Mouse (Mus musculus) heart, embryonic 14.5 days (tissue): ENCODE data around the gene Cblb. TPM values are rescaled to one million over a fixed set of nuclear protein-coding genes. Genes with fewer than 3 reads are reported as not detected.

Experiments used
- ATAC-seq: fragments of 200-750 bp; cut with Nextera tagmentation; 2 replicates; pipeline ENCODE4 v1.8.0; 2017; ENCODE audit warnings: low read depth, moderate TSS enrichment; ENCODE audit not compliant: insufficient number of reproducible peaks, insufficient read depth, low FRiP score
- H3K27ac ChIP-seq, 2 experiments: fragments of 200-500 bp in 1 of 2; fragments of 300-500 bp in 1 of 2; sonication (generic) in 1 of 2; replicated peaks in 1 of 2; 2 replicates each; pipeline ENCODE4 v1.5.1; 2012 to 2014; ENCODE audit warnings: low read depth in 2 of 2, low read length in 2 of 2, control low read depth in 1 of 2, mild to moderate bottlenecking in 1 of 2, mixed read lengths in 1 of 2; ENCODE audit not compliant: control insufficient read depth in 1 of 2, insufficient read depth in 1 of 2
- H3K27me3 ChIP-seq: fragments of 300-500 bp; sonication (generic); 2 replicates; pipeline ENCODE4 v1.6.1; 2014; ENCODE audit warnings: mild to moderate bottlenecking, low read length, control low read depth; ENCODE audit not compliant: control insufficient read depth, insufficient read depth
- H3K36me3 ChIP-seq: fragments of 300-500 bp; sonication (generic); 2 replicates; pipeline ENCODE4 v1.6.1; 2014; ENCODE audit warnings: mild to moderate bottlenecking, control low read depth, low read length, mixed read lengths; ENCODE audit not compliant: control insufficient read depth, insufficient read depth
- H3K4me1 ChIP-seq, 2 experiments: fragments of 200-500 bp in 1 of 2; fragments of 300-500 bp in 1 of 2; sonication (generic) in 1 of 2; 2 replicates each; pipeline ENCODE4 v1.6.1; 2012 to 2014; ENCODE audit warnings: low read length in 2 of 2, control low read depth in 1 of 2, mixed read lengths in 1 of 2; ENCODE audit not compliant: control insufficient read depth in 2 of 2, insufficient read depth in 2 of 2
- H3K4me2 ChIP-seq: fragments of 300-500 bp; sonication (generic); 2 replicates; pipeline ENCODE4 v1.6.1; 2014; ENCODE audit warnings: mild to moderate bottlenecking, low read length
- H3K4me3 ChIP-seq, 2 experiments: fragments of 200-500 bp in 1 of 2; fragments of 300-500 bp in 1 of 2; sonication (generic) in 1 of 2; 2 replicates each; pipeline ENCODE4 v1.5.1; 2012 to 2014; ENCODE audit warnings: low read length in 2 of 2, mild to moderate bottlenecking in 2 of 2, control low read depth in 1 of 2, low read depth in 1 of 2, moderate library complexity in 1 of 2; ENCODE audit not compliant: control insufficient read depth in 1 of 2, insufficient read depth in 1 of 2
- H3K9ac ChIP-seq: fragments of 300-500 bp; sonication (generic); 2 replicates; pipeline ENCODE4 v1.6.1; 2014; ENCODE audit warnings: mild to moderate bottlenecking, low read length
- H3K9me3 ChIP-seq: fragments of 300-500 bp; sonication (generic); 2 replicates; pipeline ENCODE4 v1.6.1; 2016; ENCODE audit warnings: low read length, control low read depth; ENCODE audit not compliant: control insufficient read depth
- WGBS: fragments of 180-500 bp; shearing (Covaris S2); extraction: QIAGEN DNeasy Blood & Tissue Kit; methylation state at CpG from one replicate; pipeline ENCODE4 v1.1.7; 2014; 5-methylcytosine and 5-hydroxymethylcytosine counted together
- polyA plus RNA-seq: library from polyadenylated mRNA; unstranded; fragments of >200 nt; fragmentation: Nextera tagmentation; extraction: Ambion mirVana; gene quantifications from 2 replicates; pipeline ENCODE4 v1.2.1, GENCODE M21; 2014

The Cblb gene
- polyA plus RNA-seq, 1 experiment from 2014 or later, result 13.3 TPM

GRCm38 (mm10) chr16:52182057-52182456, 151.0 kb downstream of the Cblb start:
- no peak for ATAC-seq
- Histone ChIP-seq H3K27ac (no peak overlapping the region), H3K4me2 (no peak overlapping the region), H3K4me3 (no peak overlapping the region), H3K4me1 (peaks cover 9 to 19% of the 10 kb centered on the region in 2 experiments), H3K36me3 (peaks cover 35% of the 10 kb centered on the region), H3K27me3 (no peaks in the 10 kb centered on the region), H3K9me3 (no peaks in the 10 kb centered on the region), H3K9ac (no peak overlapping the region)
- WGBS, result 82% methylated on average over 7 of the region's 7 CpGs

GRCm38 (mm10) chr16:52184350-52184749, 153.3 kb downstream of the Cblb start:
- H3K4me1 ChIP-seq, result peaks cover 5 to 8% of the 10 kb centered on the region in 2 experiments
- H3K9ac ChIP-seq, result no peak overlapping the region
- no peak overlapping the region for H3K4me2 ChIP-seq
- no peaks in the 10 kb centered on the region for H3K27me3 ChIP-seq
- H3K9me3 ChIP-seq, result no peaks in the 10 kb centered on the region
- 44% methylated on average over 10 of the region's 10 CpGs for WGBS
- peaks cover 46% of the 10 kb centered on the region for H3K36me3 ChIP-seq
- H3K4me3 ChIP-seq, result no peak overlapping the region
- no peak overlapping the region for H3K27ac ChIP-seq
- ATAC-seq, result no peak

- H3K27ac ChIP-seq, result no peak overlapping the region
- H3K4me2 ChIP-seq, result no peak overlapping the region
- H3K27me3 ChIP-seq, result no peaks in the 10 kb centered on the region
- ATAC-seq, result no peak
- 42% methylated on average over 10 of the region's 10 CpGs for WGBS
- H3K4me1 ChIP-seq, result peaks cover 0 to 5% of the 10 kb centered on the region in 2 experiments; a peak in 1 of 4 replicates
- no peaks in the 10 kb centered on the region for H3K9me3 ChIP-seq
- H3K4me3 ChIP-seq, result no peak overlapping the region
- no peak overlapping the region for H3K9ac ChIP-seq
- H3K36me3 ChIP-seq, result peaks cover 63% of the 10 kb centered on the region
Observed at GRCm38 (mm10) chr16:52186731-52187130, 155.7 kb downstream of the Cblb start.

- Histone ChIP-seq H3K36me3 (peaks cover 71% of the 10 kb centered on the region), H3K27me3 (no peaks in the 10 kb centered on the region), H3K4me1 (peaks cover 0 to 4% of the 10 kb centered on the region in 2 experiments; a peak in 1 of 4 replicates), H3K27ac (no peak overlapping the region), H3K9me3 (no peaks in the 10 kb centered on the region), H3K4me3 (no peak overlapping the region), H3K4me2 (no peak overlapping the region), H3K9ac (no peak overlapping the region)
- ATAC-seq, result no peak
- 91% methylated on average over 1 of the region's 2 CpGs for WGBS
Observed at GRCm38 (mm10) chr16:52189103-52189502, 158.1 kb downstream of the Cblb start.

GRCm38 (mm10) chr16:52190714-52191113, 159.7 kb downstream of the Cblb start:
- H3K4me1 ChIP-seq, result no peaks in the 10 kb centered on the region
- no peak overlapping the region for H3K4me3 ChIP-seq
- 85% methylated on average over 5 of the region's 5 CpGs for WGBS
- ATAC-seq, result no peak
- no peak overlapping the region for H3K9ac ChIP-seq
- no peak overlapping the region for H3K27ac ChIP-seq
- no peak overlapping the region for H3K4me2 ChIP-seq
- no peaks in the 10 kb centered on the region for H3K27me3 ChIP-seq
- H3K36me3 ChIP-seq, result peaks cover 80% of the 10 kb centered on the region
- H3K9me3 ChIP-seq, result no peaks in the 10 kb centered on the region

- no peak overlapping the region for H3K27ac ChIP-seq
- H3K9ac ChIP-seq, result no peak overlapping the region
- H3K4me2 ChIP-seq, result no peak overlapping the region
- H3K4me1 ChIP-seq, result no peaks in the 10 kb centered on the region
- H3K27me3 ChIP-seq, result no peaks in the 10 kb centered on the region
- ATAC-seq, result no peak
- 93% methylated on average over 5 of the region's 5 CpGs for WGBS
- H3K9me3 ChIP-seq, result no peaks in the 10 kb centered on the region
- H3K4me3 ChIP-seq, result no peak overlapping the region
- peaks cover 63% of the 10 kb centered on the region for H3K36me3 ChIP-seq
Observed at GRCm38 (mm10) chr16:52194040-52194439, 163.0 kb downstream of the Cblb start.

GRCm38 (mm10) chr16:52194866-52195265, 163.8 kb downstream of the Cblb start:
- H3K36me3 ChIP-seq, result peaks cover 55% of the 10 kb centered on the region
- H3K4me1 ChIP-seq, result no peaks in the 10 kb centered on the region
- no peak overlapping the region for H3K27ac ChIP-seq
- no peaks in the 10 kb centered on the region for H3K27me3 ChIP-seq
- WGBS, result 86% methylated on average over 3 of the region's 3 CpGs
- no peak overlapping the region for H3K9ac ChIP-seq
- H3K9me3 ChIP-seq, result no peaks in the 10 kb centered on the region
- no peak for ATAC-seq
- no peak overlapping the region for H3K4me3 ChIP-seq
- no peak overlapping the region for H3K4me2 ChIP-seq

GRCm38 (mm10) chr16:52200107-52200506, 169.1 kb downstream of the Cblb start:
- Histone ChIP-seq H3K4me2 (no peak overlapping the region), H3K4me1 (no peaks in the 10 kb centered on the region), H3K27ac (no peak overlapping the region), H3K4me3 (no peak overlapping the region), H3K27me3 (no peaks in the 10 kb centered on the region), H3K9ac (no peak overlapping the region), H3K9me3 (no peaks in the 10 kb centered on the region), H3K36me3 (peaks cover 35% of the 10 kb centered on the region)
- no peak for ATAC-seq
- 91% methylated on average over 7 of the region's 7 CpGs for WGBS
